Mouse (Mus musculus) CH12.LX (cell line): ENCODE results near the gene Ctnna3. TPM values are rescaled to one million over a fixed set of nuclear protein-coding genes. Genes with fewer than 3 reads are reported as not detected.
A peak's percentile ranks its signal among the peaks of the same experiment; 100 is the strongest.

Source experiments
- DNase-seq: peaks from one replicate; pipeline ENCODE4 v3.0.0-alpha.2; 2013; ENCODE audit errors: extremely low read depth
- H3K27ac ChIP-seq: 2 replicates; pipeline ENCODE4 v1.5.1; 2012; ENCODE audit warnings: low read depth, mild to moderate bottlenecking, control low read depth, moderate library complexity; ENCODE audit not compliant: insufficient read depth
- H3K27me3 ChIP-seq: replicated peaks from 2 replicates; pipeline ENCODE3; 2012; ENCODE audit warnings: inconsistent platforms
- H3K36me3 ChIP-seq, 2 experiments: replicated peaks in 1 of 2; 2 replicates each; pipeline versions ENCODE3 to v1.6.1; 2012; ENCODE audit warnings: inconsistent platforms in 1 of 2, low read length in 1 of 2, mild to moderate bottlenecking in 1 of 2, mixed read lengths in 1 of 2, moderate library complexity in 1 of 2; ENCODE audit not compliant: control insufficient read depth in 1 of 2, insufficient read depth in 1 of 2
- H3K4me1 ChIP-seq, 2 experiments: 2 replicates each; pipeline ENCODE4 v1.6.1; 2012; ENCODE audit warnings: inconsistent platforms in 1 of 2, moderate library complexity in 1 of 2; ENCODE audit not compliant: insufficient read depth in 2 of 2, control insufficient read depth in 1 of 2
- H3K4me2 ChIP-seq: 2 replicates; pipeline ENCODE4 v1.6.1; 2012; ENCODE audit warnings: low read depth, mild to moderate bottlenecking, control low read depth; ENCODE audit not compliant: poor library complexity, insufficient read depth, severe bottlenecking
- H3K4me3 ChIP-seq, 3 experiments: fragments of 150-350 bp in 1 of 3; sonication (generic) in 1 of 3; replicated peaks in 1 of 3; 2 replicates each; pipeline versions ENCODE3 to v1.5.1; 2011 to 2012; ENCODE audit warnings: low read depth in 2 of 3, low read length in 2 of 3, mild to moderate bottlenecking in 2 of 3, moderate library complexity in 2 of 3, control low read depth in 1 of 3, improper control_type of control experiment in 1 of 3, inconsistent platforms in 1 of 3, mixed read lengths in 1 of 3; ENCODE audit not compliant: poor library complexity in 1 of 3
- H3K79me2 ChIP-seq: replicated peaks from 2 replicates; pipeline ENCODE4 v1.6.1; 2012; ENCODE audit warnings: mild to moderate bottlenecking, moderate library complexity; ENCODE audit not compliant: control insufficient read depth, poor library complexity, insufficient read depth, severe bottlenecking; ENCODE audit errors: extremely low read depth
- H3K9ac ChIP-seq: 2 replicates; pipeline ENCODE4 v1.6.1; 2012; ENCODE audit warnings: low read depth, mild to moderate bottlenecking, control low read depth, moderate library complexity; ENCODE audit not compliant: insufficient read depth
- H3K9me3 ChIP-seq: replicated peaks from 2 replicates; pipeline ENCODE3; 2012; ENCODE audit warnings: low read length, inconsistent platforms, mixed read lengths
- BHLHE40 ChIP-seq: IDR thresholded peaks from 2 replicates; pipeline ENCODE4 v1.6.1; 2011; ENCODE audit warnings: mild to moderate bottlenecking, low read depth, low read length, improper control_type of control experiment
- CHD1 ChIP-seq: IDR thresholded peaks from 2 replicates; pipeline ENCODE4 v1.6.1; 2012; ENCODE audit warnings: low read depth, low read length, improper control_type of control experiment, inconsistent platforms
- ELF1 ChIP-seq: IDR thresholded peaks from 2 replicates; pipeline ENCODE4 v1.6.1; 2014; ENCODE audit warnings: low read depth, mild to moderate bottlenecking, inconsistent platforms, low read length, improper control_type of control experiment
- EP300 ChIP-seq: IDR thresholded peaks from 2 replicates; pipeline ENCODE4 v1.6.1; 2011; ENCODE audit warnings: low read length, improper control_type of control experiment
- ETS1 ChIP-seq: conservative IDR thresholded peaks from 2 replicates; pipeline ENCODE4 v1.6.1; 2012; ENCODE audit warnings: low read depth, mild to moderate bottlenecking, inconsistent platforms, low read length, improper control_type of control experiment, moderate library complexity
- HCFC1 ChIP-seq: IDR thresholded peaks from 2 replicates; pipeline ENCODE4 v1.6.1; 2012; ENCODE audit warnings: low read depth, mild to moderate bottlenecking, inconsistent platforms, low read length, improper control_type of control experiment
- IRF4 ChIP-seq: IDR thresholded peaks from 2 replicates; pipeline ENCODE4 v1.6.1; 2014; ENCODE audit warnings: low read depth, mild to moderate bottlenecking, inconsistent platforms, low read length, improper control_type of control experiment
- KAT2A ChIP-seq: IDR thresholded peaks from 2 replicates; pipeline ENCODE4 v1.6.1; 2012; ENCODE audit warnings: low read length, improper control_type of control experiment, inconsistent platforms; ENCODE audit not compliant: insufficient replicate concordance
- MYC ChIP-seq: IDR thresholded peaks from 2 replicates; pipeline ENCODE4 v1.6.1; 2011; ENCODE audit warnings: low read depth, mild to moderate bottlenecking, improper control_type of control experiment, low read length
- NELFE ChIP-seq: IDR thresholded peaks from 2 replicates; pipeline ENCODE4 v1.6.1; 2011; ENCODE audit warnings: low read depth, low read length, improper control_type of control experiment
- NRF1 ChIP-seq: IDR thresholded peaks from 2 replicates; pipeline ENCODE4 v1.6.1; 2014; ENCODE audit warnings: low read depth, mild to moderate bottlenecking, inconsistent platforms, low read length, improper control_type of control experiment, moderate library complexity
- POLR2AphosphoS2 ChIP-seq: IDR thresholded peaks from 2 replicates; pipeline ENCODE4 v1.6.1; 2011; ENCODE audit warnings: low read depth, low read length, improper control_type of control experiment
- SMC3 ChIP-seq: IDR thresholded peaks from 2 replicates; pipeline ENCODE4 v1.6.1; 2011; ENCODE audit warnings: low read depth, low read length, improper control_type of control experiment
- UBTF ChIP-seq: IDR thresholded peaks from 2 replicates; pipeline ENCODE4 v1.6.1; 2012; ENCODE audit warnings: low read depth, mild to moderate bottlenecking, inconsistent platforms, low read length, improper control_type of control experiment, moderate library complexity
- USF1 ChIP-seq: IDR thresholded peaks from 2 replicates; pipeline ENCODE4 v1.6.1; 2014; ENCODE audit warnings: low read depth, mild to moderate bottlenecking, inconsistent platforms, low read length, improper control_type of control experiment
- ZKSCAN1 ChIP-seq: IDR thresholded peaks from 2 replicates; pipeline ENCODE4 v1.6.1; 2012; ENCODE audit warnings: low read depth, inconsistent platforms, low read length, improper control_type of control experiment, borderline replicate concordance
- dilution Hi-C: fragments of 300-500 bp; cut with MboI; formaldehyde crosslinking; loops from 2 replicates; pipeline ENCODE4 v1.14.3; 2020; ENCODE audit warnings: low sequenced_read_pairs; ENCODE audit not compliant: extremely low pct_unique_long_range_greater_than_20kb, extremely low pct_ligation_motif_present
- in situ Hi-C: fragments of 300-500 bp; cut with MboI; formaldehyde crosslinking; loops from 3 replicates; pipeline ENCODE4 v1.14.3; 2019; ENCODE audit warnings: low sequenced_read_pairs, low pct_ligation_motif_present, low pct_unique_long_range_greater_than_20kb, mixed read lengths
- polyA plus RNA-seq: library from polyadenylated mRNA; unstranded; fragments of >175 nt; gene quantifications from 2 replicates; pipeline ENCODE4 v1.2.1, GENCODE M21; 2012; ENCODE audit warnings: low read depth; ENCODE audit not compliant: insufficient read length
- total RNA-seq, 2 experiments: library from RNA; depleted of rRNA; stranded (reverse); fragments of 300-350 nt in 1 of 2; fragments of >200 nt in 1 of 2; gene quantifications; 2 replicates each; pipeline ENCODE4 v1.2.3; 2012 to 2014

The Ctnna3 gene
- total and polyA plus RNA-seq, 3 experiments, result 0.09 TPM; not detected in 2

DNA sequence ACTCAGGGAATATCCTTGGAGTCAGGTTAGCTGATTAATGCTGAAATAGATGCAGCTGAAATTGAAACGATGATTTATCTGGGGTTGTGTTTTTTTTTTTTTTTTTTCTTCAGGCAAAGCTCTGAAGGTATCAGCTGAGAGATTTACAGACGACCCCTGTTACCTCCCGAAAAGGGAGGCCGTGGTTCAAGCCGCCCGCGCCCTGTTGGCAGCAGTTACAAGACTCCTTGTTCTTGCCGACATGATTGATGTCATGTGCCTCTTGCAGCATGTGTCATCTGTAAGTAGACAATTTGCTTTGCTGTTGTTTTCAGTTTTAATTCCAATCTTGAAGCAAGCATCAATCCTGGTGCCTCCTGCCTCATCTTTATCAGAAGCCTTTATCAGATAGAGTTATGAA lies 136.8 kb downstream of the Ctnna3 start:
- Histone ChIP-seq H3K36me3 (no peaks in the 10 kb centered on the region), H3K79me2 (no peaks in the 10 kb centered on the region), H3K9ac (no peak overlapping the region), H3K4me2 (no peak overlapping the region), H3K27ac (no peak overlapping the region), H3K4me1 (no peaks in the 10 kb centered on the region), H3K9me3 (no peaks in the 10 kb centered on the region), H3K27me3 (no peaks in the 10 kb centered on the region), H3K4me3 (no peak overlapping the region)
- dilution Hi-C loops, result no loop called here
- DNase-seq, result no peak
- in situ Hi-C loops, result no loop called here
- no peak for TF ChIP-seq BHLHE40
- TF ChIP-seq ZKSCAN1, result no peak

- Histone ChIP-seq H3K79me2 (no peaks in the 10 kb centered on the region), H3K36me3 (no peaks in the 10 kb centered on the region), H3K4me3 (no peak overlapping the region), H3K4me2 (no peak overlapping the region), H3K27me3 (no peaks in the 10 kb centered on the region), H3K27ac (no peak overlapping the region), H3K9ac (no peak overlapping the region), H3K4me1 (no peaks in the 10 kb centered on the region), H3K9me3 (peaks cover 3% of the 10 kb centered on the region)
- DNase-seq, result peak; percentile 11
- in situ Hi-C loops, result no loop called here
- TF ChIP-seq MYC, result no peak
- TF ChIP-seq HCFC1, result no peak
- no peak for TF ChIP-seq IRF4
- TF ChIP-seq ZKSCAN1, result no peak
- no peak for TF ChIP-seq NELFE
- no peak for TF ChIP-seq SMC3
- no peak for TF ChIP-seq KAT2A
- no peak for TF ChIP-seq CHD1
- no peak for TF ChIP-seq UBTF
- no peak for TF ChIP-seq EP300
- TF ChIP-seq USF1, result no peak
- no peak for TF ChIP-seq BHLHE40
- TF ChIP-seq ELF1, result no peak
- TF ChIP-seq NRF1, result no peak
- TF ChIP-seq ETS1, result no peak
- TF ChIP-seq POLR2AphosphoS2, result no peak
- dilution Hi-C loops, result no loop called here
These were observed 141.7 kb downstream of the Ctnna3 start for GRCm38 (mm10) chr10:63571561-63571960.
